27 mouse cellular contexts compared by ENCODE assay signal in genomic region chr16:34278249-34278790, GRCm38 (mm10).
DNase-seq lines count a peak whose midpoint lies in the region; ATAC-seq and TF ChIP-seq lines count a peak whose summit lies in the region.
"Had no signal": no experiment of that assay in that cellular context is flagged by ENCODE, and none has a peak within 500 bp of the region (broad histone marks: within the 10 kb centered on the region; RNA-seq: fewer than 3 reads in every experiment).

No protein-coding gene starts in this region.

- no peak overlapping the region for H3K4me3 ChIP-seq in layer of hippocampus, adult 2 months
- H3K4me3 ChIP-seq in embryonic facial prominence, embryonic 14.5 days (ENCODE audit: low read depth, low read length): no peak overlapping the region
- H3K4me3 ChIP-seq: embryonic facial prominence, embryonic 13.5 days; heart, adult 2 months; hindbrain, embryonic 15.5 days; limb, embryonic 15.5 days; liver, embryonic 15.5 days; myocyte; neural tube, embryonic 15.5 days; stomach, embryonic 15.5 days had no signal

- peak overlapping the region; percentile 93 for H3K27ac ChIP-seq in layer of hippocampus, adult 2 months
- no peak overlapping the region for H3K27ac ChIP-seq in embryonic facial prominence, embryonic 14.5 days (replicated peaks; ENCODE audit: low read depth, low read length)
- H3K27ac ChIP-seq: embryonic facial prominence, embryonic 13.5 days; heart, adult 2 months; hindbrain, embryonic 15.5 days; limb, embryonic 15.5 days; liver, embryonic 15.5 days; neural tube, embryonic 15.5 days; stomach, embryonic 15.5 days had no signal

- no peak overlapping the region for H3K9ac ChIP-seq in embryonic facial prominence, embryonic 14.5 days (ENCODE audit: low read depth, low read length)
- H3K9ac ChIP-seq: embryonic facial prominence, embryonic 13.5 days; hindbrain, embryonic 15.5 days; limb, embryonic 15.5 days; liver, embryonic 15.5 days; neural tube, embryonic 15.5 days; stomach, embryonic 15.5 days had no signal

- intact Hi-C loops in gastrocnemius, postnatal 36 days (cut with DNase I): no loop called here

- H3K4me2 ChIP-seq in embryonic facial prominence, embryonic 14.5 days (ENCODE audit: low read depth, low read length): no peak overlapping the region
- H3K4me2 ChIP-seq: embryonic facial prominence, embryonic 13.5 days; hindbrain, embryonic 15.5 days; limb, embryonic 15.5 days; liver, embryonic 15.5 days; neural tube, embryonic 15.5 days; stomach, embryonic 15.5 days had no signal

- WGBS in embryonic facial prominence, embryonic 14.5 days: 27% methylated on average over 4 of the region's 4 CpGs

- ATAC-seq in embryonic facial prominence, embryonic 14.5 days (ENCODE audit: low read depth): no peak
- ATAC-seq: forebrain, embryonic 14.5 days had no signal

- H3K36me3 ChIP-seq in embryonic facial prominence, embryonic 14.5 days (ENCODE audit: control insufficient read depth, insufficient read depth, low read length): no peaks in the 10 kb centered on the region
- H3K36me3 ChIP-seq: hindbrain, embryonic 15.5 days; limb, embryonic 15.5 days; liver, embryonic 15.5 days; neural tube, embryonic 15.5 days; stomach, embryonic 15.5 days had no signal

- H3K4me1 ChIP-seq in embryonic facial prominence, embryonic 14.5 days (ENCODE audit: control insufficient read depth, insufficient read depth, low read length): no peaks in the 10 kb centered on the region
- H3K4me1 ChIP-seq: hindbrain, embryonic 15.5 days; limb, embryonic 15.5 days; liver, embryonic 15.5 days had no signal

- DNase-seq in layer of hippocampus, adult 2 months (ENCODE audit: low spot score in 2 of 2): no peak
- no peak for DNase-seq in layer of hippocampus, adult 18-20 months (ENCODE audit: low spot score in 2 of 2)
- DNase-seq in 3T3-L1 (ENCODE audit: low read depth, low spot score) (peak; percentile 27), ZHBTc4 (ENCODE audit: low read depth, low spot score) (peak; percentile 5)
- peak; percentile 36 for DNase-seq in embryonic facial prominence, embryonic 14.5 days (ENCODE audit: low spot score)
- DNase-seq in gastrocnemius, postnatal 36 days: no peak
- no peak for DNase-seq in heart, adult 8-10 months (ENCODE audit: low spot score)
- DNase-seq: adrenal gland, postnatal 10 days; cerebellum, adult 2 months; cerebellum, postnatal 25 days; gastrocnemius, postnatal 14 days; heart, adult 2 months; heart, postnatal 36 days; kidney, adult 9 months; kidney, postnatal 14 days; layer of hippocampus, postnatal 36 days; lung, postnatal 10 days; midbrain, embryonic 14.5 days; thymus, postnatal 36 days had no signal

- no peaks in the 10 kb centered on the region for H3K27me3 ChIP-seq in embryonic facial prominence, embryonic 14.5 days (replicated peaks; ENCODE audit: control insufficient read depth, insufficient read depth, low read length)
- H3K27me3 ChIP-seq: embryonic facial prominence, embryonic 13.5 days; hindbrain, embryonic 15.5 days; limb, embryonic 15.5 days; liver, embryonic 15.5 days; neural tube, embryonic 15.5 days; stomach, embryonic 15.5 days had no signal

- H3K9me3 ChIP-seq in embryonic facial prominence, embryonic 14.5 days (ENCODE audit: control insufficient read depth, low read length): no peaks in the 10 kb centered on the region
- H3K9me3 ChIP-seq: embryonic facial prominence, embryonic 13.5 days; hindbrain, embryonic 15.5 days; limb, embryonic 15.5 days; liver, embryonic 15.5 days; neural tube, embryonic 15.5 days; stomach, embryonic 15.5 days had no signal

- no peak for TF ChIP-seq CTCF in layer of hippocampus, adult 2 months (conservative IDR thresholded peaks at IDR 0.05)

Comparison
In these comparisons a context has a peak if more than half of its experiments do, and no peak if none do; other contexts are left out.
1. DNase-seq: peak in 3T3-L1 (single experiment), ZHBTc4 (single experiment) and embryonic facial prominence, embryonic 14.5 days (single experiment); none in layer of hippocampus, adult 2 months (0 of 2), layer of hippocampus, adult 18-20 months (0 of 2), gastrocnemius, postnatal 36 days (0 of 2) and heart, adult 8-10 months (single experiment).